Mouse (Mus musculus): ENCODE results near the gene Rin2. TPM values are rescaled to one million over a fixed set of nuclear protein-coding genes. Genes with fewer than 3 reads are reported as not detected.

Gene Rin2
- polyA plus RNA-seq, 1 experiment from 2014 or later = 37.9 TPM

DNA sequence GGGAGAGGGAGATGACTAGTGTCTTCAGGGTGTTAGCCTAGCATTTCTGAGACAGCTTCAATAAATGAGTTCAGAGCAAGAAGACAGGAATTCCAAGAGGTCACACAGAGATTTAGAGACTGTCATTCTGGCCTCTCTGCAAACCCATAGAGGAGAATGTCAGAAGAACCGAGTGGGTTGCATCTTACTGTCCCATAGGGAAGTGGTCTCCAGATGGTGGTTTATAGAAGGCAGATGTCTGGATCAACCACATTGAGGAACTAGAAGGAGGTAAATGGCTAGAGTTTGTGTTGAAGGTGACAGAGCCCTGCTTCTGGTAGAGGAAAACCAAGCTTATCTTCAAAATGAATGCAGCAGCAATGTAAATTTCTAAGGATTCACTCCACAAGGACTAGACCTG is 61.5 kb downstream of the Rin2 start:
- WGBS = 72% methylated on average over 1 of the region's 1 CpGs
- no peak overlapping the region for H3K9ac ChIP-seq (ENCODE audit: low read length)
- H3K9me3 ChIP-seq (ENCODE audit: control insufficient read depth, low read length) = no peaks in the 10 kb centered on the region
- H3K27me3 ChIP-seq (ENCODE audit: control insufficient read depth, insufficient read depth, low read depth, low read length) = no peaks in the 10 kb centered on the region
- H3K4me2 ChIP-seq (ENCODE audit: low read depth, low read length) = no peak overlapping the region
- H3K4me3 ChIP-seq (ENCODE audit: low read length) = no peak overlapping the region
- no peak for ATAC-seq (ENCODE audit: low read depth)
- H3K4me1 ChIP-seq (replicated peaks; ENCODE audit: control insufficient read depth, insufficient read depth, low read length) = no peaks in the 10 kb centered on the region
- no peak overlapping the region for H3K27ac ChIP-seq (ENCODE audit: low read length)
- H3K36me3 ChIP-seq (ENCODE audit: control insufficient read depth, insufficient read depth, low read length) = no peaks in the 10 kb centered on the region

DNA sequence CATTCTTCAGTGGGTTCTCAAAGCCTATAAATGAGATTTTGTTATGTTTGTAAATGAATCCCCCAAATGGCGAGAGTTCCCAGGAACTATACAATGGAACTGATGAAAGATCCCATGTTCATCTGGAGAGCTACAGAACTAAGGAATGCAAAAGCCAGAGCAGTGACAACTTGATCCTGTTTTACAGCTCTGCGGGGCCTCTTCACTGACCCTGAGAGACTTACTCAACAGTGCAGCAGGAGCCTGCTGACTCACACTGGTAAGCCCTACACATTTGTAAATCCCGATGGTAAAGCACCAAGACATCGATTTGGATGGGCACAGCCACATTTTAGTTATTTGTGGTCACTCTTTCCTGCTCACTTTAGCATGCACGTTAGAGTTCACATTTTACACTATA is 62.2 kb downstream of the Rin2 start:
- ATAC-seq (ENCODE audit: low read depth) = no peak
- no peak overlapping the region for H3K9ac ChIP-seq (ENCODE audit: low read length)
- H3K9me3 ChIP-seq (ENCODE audit: control insufficient read depth, low read length) = no peaks in the 10 kb centered on the region
- no peak overlapping the region for H3K4me3 ChIP-seq (ENCODE audit: low read length)
- H3K36me3 ChIP-seq (ENCODE audit: control insufficient read depth, insufficient read depth, low read length) = no peaks in the 10 kb centered on the region
- H3K4me2 ChIP-seq (ENCODE audit: low read depth, low read length) = no peak overlapping the region
- WGBS = 49% methylated on average over 5 of the region's 5 CpGs
- H3K4me1 ChIP-seq (replicated peaks; ENCODE audit: control insufficient read depth, insufficient read depth, low read length) = no peaks in the 10 kb centered on the region
- no peaks in the 10 kb centered on the region for H3K27me3 ChIP-seq (ENCODE audit: control insufficient read depth, insufficient read depth, low read depth, low read length)
- H3K27ac ChIP-seq (ENCODE audit: low read length) = no peak overlapping the region

DNA sequence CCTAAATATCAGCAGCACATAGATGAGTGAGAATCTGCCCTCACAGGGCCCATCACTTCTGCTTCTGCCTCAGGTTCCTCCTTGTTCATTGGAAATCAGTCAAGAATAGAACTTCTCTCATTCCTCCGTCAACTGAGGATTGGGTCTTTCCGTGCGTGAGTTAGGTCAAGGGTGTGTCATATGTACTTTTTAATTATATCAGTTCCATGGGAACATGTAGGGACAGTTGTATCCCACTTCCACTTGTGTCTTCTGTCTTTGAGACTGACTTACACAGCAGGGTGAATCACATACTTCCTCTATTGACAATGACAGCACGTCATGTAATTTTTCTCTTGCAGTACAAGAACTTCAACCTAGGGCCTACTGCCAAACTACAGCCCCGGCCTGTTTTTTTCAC is 65.7 kb downstream of the Rin2 start:
- Histone ChIP-seq H3K27me3 (ENCODE audit: control insufficient read depth, insufficient read depth, low read depth, low read length) (no peaks in the 10 kb centered on the region), H3K36me3 (ENCODE audit: control insufficient read depth, insufficient read depth, low read length) (no peaks in the 10 kb centered on the region), H3K9ac (ENCODE audit: low read length) (no peak overlapping the region), H3K9me3 (ENCODE audit: control insufficient read depth, low read length) (no peaks in the 10 kb centered on the region), H3K4me1 (replicated peaks; ENCODE audit: control insufficient read depth, insufficient read depth, low read length) (no peaks in the 10 kb centered on the region), H3K4me2 (ENCODE audit: low read depth, low read length) (no peak overlapping the region), H3K27ac (ENCODE audit: low read length) (no peak overlapping the region), H3K4me3 (ENCODE audit: low read length) (no peak overlapping the region)
- WGBS = 89% methylated on average over 5 of the region's 5 CpGs
- no peak for ATAC-seq (ENCODE audit: low read depth)

DNA sequence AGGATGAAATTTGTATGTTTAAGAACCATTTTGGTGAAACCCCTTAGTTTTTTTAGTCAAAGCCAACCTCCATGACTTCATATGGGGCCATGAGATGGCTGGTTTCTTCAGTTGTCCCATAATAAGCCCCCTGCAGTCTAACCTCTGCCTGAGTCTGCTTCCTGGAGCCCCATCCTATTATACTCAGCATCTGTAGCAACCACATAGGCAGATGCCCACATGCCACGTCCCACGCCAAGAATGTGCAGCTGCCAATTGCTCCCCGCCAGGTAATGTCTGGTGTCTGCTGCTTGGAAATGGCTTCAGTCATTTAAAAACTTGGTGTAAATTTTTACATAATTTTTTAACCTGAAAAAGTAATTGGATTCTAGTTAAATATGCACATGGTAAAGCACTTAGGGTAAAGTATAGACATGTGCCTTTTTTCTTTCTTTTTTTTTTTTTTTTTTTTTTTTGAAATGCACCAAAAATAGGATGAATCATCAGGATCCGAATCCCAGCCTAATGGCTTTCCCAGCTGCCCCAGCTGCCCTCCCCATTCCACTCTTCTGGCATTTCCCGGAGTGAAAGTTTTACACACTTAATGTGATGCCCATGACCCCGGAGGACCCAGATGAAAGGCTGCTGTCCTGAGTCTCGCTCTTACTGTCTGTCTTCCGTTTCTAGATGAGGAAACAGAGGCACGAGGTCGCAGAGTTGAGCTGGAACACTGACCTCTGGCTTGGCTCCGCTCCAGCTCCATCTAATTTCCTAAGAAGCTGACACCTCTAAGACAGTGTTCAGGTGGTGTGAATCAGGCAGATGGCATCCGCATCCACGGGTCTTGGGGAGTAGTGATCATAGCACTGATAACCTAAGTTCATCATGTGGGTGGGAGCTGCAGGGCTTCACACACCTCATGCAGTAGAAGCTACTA is 68.0 kb downstream of the Rin2 start:
- H3K9me3 ChIP-seq (ENCODE audit: control insufficient read depth, low read length) = no peaks in the 10 kb centered on the region
- no peak overlapping the region for H3K9ac ChIP-seq (ENCODE audit: low read length)
- no peak for ATAC-seq (ENCODE audit: low read depth)
- H3K4me2 ChIP-seq (ENCODE audit: low read depth, low read length) = no peak overlapping the region
- H3K27me3 ChIP-seq (ENCODE audit: control insufficient read depth, insufficient read depth, low read depth, low read length) = no peaks in the 10 kb centered on the region
- WGBS = 60% methylated on average over 13 of the region's 13 CpGs
- no peaks in the 10 kb centered on the region for H3K36me3 ChIP-seq (ENCODE audit: control insufficient read depth, insufficient read depth, low read length)
- no peaks in the 10 kb centered on the region for H3K4me1 ChIP-seq (replicated peaks; ENCODE audit: control insufficient read depth, insufficient read depth, low read length)
- no peak overlapping the region for H3K4me3 ChIP-seq (ENCODE audit: low read length)
- no peak overlapping the region for H3K27ac ChIP-seq (ENCODE audit: low read length)

DNA sequence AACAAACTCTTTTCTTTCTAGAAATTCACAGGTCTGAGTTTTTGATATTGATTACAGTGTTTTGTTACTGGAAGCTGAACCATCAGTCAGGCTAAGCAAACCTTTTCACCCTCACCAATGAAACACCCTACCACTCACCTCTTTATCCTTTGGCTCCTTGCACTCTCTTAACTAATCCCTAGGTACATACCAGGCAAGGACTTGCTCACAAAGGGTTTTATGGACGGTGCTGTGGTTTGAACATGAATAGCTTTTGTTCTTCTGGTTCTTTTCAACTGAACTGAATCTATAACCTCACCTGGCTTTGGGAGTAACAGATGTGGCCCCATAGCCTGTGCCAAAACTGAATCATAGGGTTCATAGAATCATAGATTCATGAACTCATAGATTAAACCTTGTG is 71.4 kb downstream of the Rin2 start:
- H3K4me3 ChIP-seq (ENCODE audit: low read length) = no peak overlapping the region
- 73% methylated on average over 1 of the region's 1 CpGs for WGBS
- H3K36me3 ChIP-seq (ENCODE audit: control insufficient read depth, insufficient read depth, low read length) = no peaks in the 10 kb centered on the region
- H3K4me1 ChIP-seq (replicated peaks; ENCODE audit: control insufficient read depth, insufficient read depth, low read length) = no peaks in the 10 kb centered on the region
- no peak overlapping the region for H3K27ac ChIP-seq (ENCODE audit: low read length)
- no peak for ATAC-seq (ENCODE audit: low read depth)
- no peak overlapping the region for H3K4me2 ChIP-seq (ENCODE audit: low read depth, low read length)
- no peaks in the 10 kb centered on the region for H3K9me3 ChIP-seq (ENCODE audit: control insufficient read depth, low read length)
- H3K9ac ChIP-seq (ENCODE audit: low read length) = no peak overlapping the region
- no peaks in the 10 kb centered on the region for H3K27me3 ChIP-seq (ENCODE audit: control insufficient read depth, insufficient read depth, low read depth, low read length)

DNA sequence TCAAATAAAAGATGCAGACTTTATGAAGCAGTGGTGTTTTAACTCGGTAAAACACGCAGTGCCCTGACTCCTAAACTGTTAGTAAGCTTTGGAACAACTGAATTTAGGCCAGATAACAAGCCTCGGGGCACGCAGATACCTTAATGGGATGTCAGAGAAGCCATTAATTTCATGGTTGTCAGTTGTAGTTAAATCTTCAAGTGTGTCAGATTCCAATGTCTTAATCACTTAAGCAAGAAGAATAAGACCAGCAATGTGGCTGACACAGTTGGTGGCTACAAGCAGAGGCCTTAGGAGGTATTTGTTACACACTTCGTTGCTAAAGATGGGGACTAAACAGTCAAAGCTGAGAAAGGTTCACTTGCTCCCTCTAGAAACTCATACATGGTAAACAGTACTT is 74.6 kb downstream of the Rin2 start:
- no peaks in the 10 kb centered on the region for H3K36me3 ChIP-seq (ENCODE audit: control insufficient read depth, insufficient read depth, low read length)
- no peak for ATAC-seq (ENCODE audit: low read depth)

DNA sequence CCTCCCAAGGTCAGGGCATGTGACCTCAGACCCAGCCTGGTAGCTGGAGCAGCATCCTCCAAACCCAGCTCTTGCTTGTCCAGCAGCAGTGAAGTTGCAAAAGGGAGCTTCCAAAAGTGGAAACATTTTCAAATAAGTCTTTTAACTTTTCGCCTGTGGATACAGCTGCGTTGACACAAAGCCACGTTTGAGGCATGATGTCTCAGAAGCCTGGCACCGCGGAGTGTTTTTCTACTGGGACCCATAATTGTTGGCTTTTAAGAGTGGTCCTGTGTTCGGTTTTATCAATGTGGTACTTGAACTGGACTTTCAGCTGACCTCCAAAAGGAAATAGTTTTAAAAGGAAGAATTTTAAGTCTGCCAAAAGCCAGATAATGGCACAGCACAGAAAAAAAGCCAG is 77.6 kb downstream of the Rin2 start:
- no peak for ATAC-seq (ENCODE audit: low read depth)
- H3K9me3 ChIP-seq (ENCODE audit: control insufficient read depth, low read length) = no peaks in the 10 kb centered on the region
- H3K4me1 ChIP-seq (replicated peaks; ENCODE audit: control insufficient read depth, insufficient read depth, low read length) = no peaks in the 10 kb centered on the region
- H3K9ac ChIP-seq (ENCODE audit: low read length) = no peak overlapping the region
- no peaks in the 10 kb centered on the region for H3K36me3 ChIP-seq (ENCODE audit: control insufficient read depth, insufficient read depth, low read length)
- H3K4me2 ChIP-seq (ENCODE audit: low read depth, low read length) = no peak overlapping the region
- no peak overlapping the region for H3K4me3 ChIP-seq (ENCODE audit: low read length)
- no peak overlapping the region for H3K27ac ChIP-seq (ENCODE audit: low read length)
- WGBS = 62% methylated on average over 6 of the region's 6 CpGs
- H3K27me3 ChIP-seq (ENCODE audit: control insufficient read depth, insufficient read depth, low read depth, low read length) = no peaks in the 10 kb centered on the region

More for the DNA sequence above, 74.6 kb downstream of the Rin2 start:
- 69% methylated on average over 5 of the region's 5 CpGs for WGBS
- Histone ChIP-seq H3K9me3 (ENCODE audit: control insufficient read depth, low read length) (no peaks in the 10 kb centered on the region), H3K27ac (ENCODE audit: low read length) (no peak overlapping the region), H3K4me1 (replicated peaks; ENCODE audit: control insufficient read depth, insufficient read depth, low read length) (no peaks in the 10 kb centered on the region), H3K9ac (ENCODE audit: low read length) (no peak overlapping the region), H3K27me3 (ENCODE audit: control insufficient read depth, insufficient read depth, low read depth, low read length) (no peaks in the 10 kb centered on the region), H3K4me3 (ENCODE audit: low read length) (no peak overlapping the region), H3K4me2 (ENCODE audit: low read depth, low read length) (no peak overlapping the region)

DNA sequence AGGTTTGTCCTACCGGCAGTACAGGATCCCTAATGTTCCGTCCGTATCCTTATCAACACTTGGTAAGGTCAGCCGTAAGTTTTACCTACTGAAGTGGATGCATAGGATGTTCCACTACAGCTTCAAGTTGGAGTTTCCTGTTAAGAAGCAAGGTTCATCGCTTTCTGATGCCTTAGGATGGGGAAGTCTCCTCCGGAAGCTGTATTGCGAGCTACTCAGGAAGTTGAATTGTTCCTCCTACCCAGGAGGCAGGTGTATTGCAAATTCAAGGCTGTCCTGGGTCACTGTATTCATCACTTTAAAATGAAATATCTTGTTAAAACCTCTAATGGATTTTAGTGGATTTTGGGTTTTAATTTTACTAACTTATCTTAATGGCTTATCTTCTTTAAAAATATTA is 79.0 kb downstream of the Rin2 start:
- H3K9ac ChIP-seq (ENCODE audit: low read length) = no peak overlapping the region
- 65% methylated on average over 7 of the region's 7 CpGs for WGBS
- H3K36me3 ChIP-seq (ENCODE audit: control insufficient read depth, insufficient read depth, low read length) = no peaks in the 10 kb centered on the region
- no peak for ATAC-seq (ENCODE audit: low read depth)
- no peak overlapping the region for H3K27ac ChIP-seq (ENCODE audit: low read length)
- no peak overlapping the region for H3K4me3 ChIP-seq (ENCODE audit: low read length)
- no peak overlapping the region for H3K4me2 ChIP-seq (ENCODE audit: low read depth, low read length)
- H3K27me3 ChIP-seq (ENCODE audit: control insufficient read depth, insufficient read depth, low read depth, low read length) = no peaks in the 10 kb centered on the region
- no peaks in the 10 kb centered on the region for H3K9me3 ChIP-seq (ENCODE audit: control insufficient read depth, low read length)
- no peaks in the 10 kb centered on the region for H3K4me1 ChIP-seq (replicated peaks; ENCODE audit: control insufficient read depth, insufficient read depth, low read length)

DNA sequence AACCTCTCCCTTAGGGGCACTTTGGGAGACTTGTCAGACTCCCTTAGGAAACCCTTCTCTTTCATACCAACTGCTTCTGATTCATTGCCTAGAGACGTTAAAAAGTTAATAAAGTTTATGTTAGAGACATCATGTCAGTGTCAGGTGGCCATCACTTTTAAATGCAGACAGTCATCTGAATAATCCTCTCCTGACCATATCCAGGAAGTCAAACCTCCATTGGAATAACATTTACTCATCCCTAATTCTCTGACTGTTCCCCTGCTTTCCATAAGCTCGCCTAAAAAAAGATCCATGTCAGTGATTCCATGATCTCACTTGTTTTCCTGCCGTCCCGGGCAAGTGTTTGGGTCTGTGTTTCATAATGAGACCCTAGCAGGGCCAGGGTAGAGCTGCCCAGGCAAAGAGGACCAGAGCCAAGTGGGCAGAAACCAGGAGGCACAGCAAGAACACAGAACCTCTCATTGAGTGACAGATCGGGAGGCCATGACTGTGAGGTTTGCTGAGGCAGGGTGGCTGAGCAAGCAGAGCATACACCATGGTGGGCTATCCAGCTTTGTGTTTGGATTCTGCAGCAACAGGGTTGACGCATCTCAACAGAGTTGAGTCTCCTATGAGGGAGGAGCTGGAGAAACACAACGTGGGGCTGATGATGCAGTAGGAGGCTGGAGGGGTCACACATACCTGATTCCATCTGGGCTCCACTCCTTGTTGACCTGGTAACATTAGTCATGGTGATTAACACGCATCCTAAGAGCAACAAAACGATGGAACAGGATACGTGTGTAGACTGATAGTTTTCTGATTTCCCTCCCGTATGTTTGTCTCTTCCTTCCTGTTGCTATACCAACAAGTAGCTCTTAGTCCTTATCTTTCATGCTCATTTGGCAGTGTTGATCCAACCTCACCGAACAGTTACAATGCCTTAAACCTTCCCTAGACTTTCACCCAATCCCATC is 81.1 kb downstream of the Rin2 start:
- no peak for ATAC-seq (ENCODE audit: low read depth)
- Histone ChIP-seq H3K4me2 (ENCODE audit: low read depth, low read length) (no peak overlapping the region), H3K27ac (ENCODE audit: low read length) (no peak overlapping the region), H3K36me3 (ENCODE audit: control insufficient read depth, insufficient read depth, low read length) (no peaks in the 10 kb centered on the region), H3K9ac (ENCODE audit: low read length) (no peak overlapping the region), H3K27me3 (ENCODE audit: control insufficient read depth, insufficient read depth, low read depth, low read length) (no peaks in the 10 kb centered on the region), H3K4me1 (replicated peaks; ENCODE audit: control insufficient read depth, insufficient read depth, low read length) (no peaks in the 10 kb centered on the region), H3K9me3 (ENCODE audit: control insufficient read depth, low read length) (no peaks in the 10 kb centered on the region), H3K4me3 (ENCODE audit: low read length) (no peak overlapping the region)
- 73% methylated on average over 12 of the region's 12 CpGs for WGBS
